Mouse (Mus musculus): ENCODE results near the gene Gm10228. TPM values are rescaled to one million over a fixed set of nuclear protein-coding genes. Genes with fewer than 3 reads are reported as not detected.

The Gm10228 gene
- polyA plus RNA-seq, 1 experiment from 2014 or later = not detected

Other genes starting within 250 kb of the Gm10228 start
- not detected in 2 replicates for gene Gm20741, start 229.3 kb downstream of the Gm10228 start, polyA plus RNA-seq (2015; fragmentation: Nextera tagmentation; extraction: Ambion mirVana)
- 0.25 TPM in 1 of 2 replicates, not detected in the other for gene Krtap15, start 221.3 kb downstream of the Gm10228 start, polyA plus RNA-seq (2015; fragmentation: Nextera tagmentation; extraction: Ambion mirVana)
- not detected in 2 replicates for gene Krtap14, start 215.3 kb downstream of the Gm10228 start, polyA plus RNA-seq (2015; fragmentation: Nextera tagmentation; extraction: Ambion mirVana)
- not detected in 2 replicates for gene Krtap19-1, start 172.1 kb downstream of the Gm10228 start, polyA plus RNA-seq (2015; fragmentation: Nextera tagmentation; extraction: Ambion mirVana)
- gene Krtap19-2, start 167.2 kb downstream of the Gm10228 start, polyA plus RNA-seq (2015; fragmentation: Nextera tagmentation; extraction: Ambion mirVana) = not detected in 2 replicates
- not detected in 2 replicates for gene Krtap19-3, start 163.4 kb downstream of the Gm10228 start, polyA plus RNA-seq (2015; fragmentation: Nextera tagmentation; extraction: Ambion mirVana)
- gene Krtap19-4, start 156.4 kb downstream of the Gm10228 start, polyA plus RNA-seq (2015; fragmentation: Nextera tagmentation; extraction: Ambion mirVana) = not detected in 2 replicates
- not detected in 2 replicates for gene Krtap19-5, start 145.0 kb downstream of the Gm10228 start, polyA plus RNA-seq (2015; fragmentation: Nextera tagmentation; extraction: Ambion mirVana)
- gene Krtap19-9b, start 109.2 kb downstream of the Gm10228 start, polyA plus RNA-seq (2015; fragmentation: Nextera tagmentation; extraction: Ambion mirVana) = not detected in 2 replicates
- gene Krtap16-3, start 78.6 kb downstream of the Gm10228 start, polyA plus RNA-seq (2015; fragmentation: Nextera tagmentation; extraction: Ambion mirVana) = not detected in 2 replicates
- gene Krtap22-2, start 30.7 kb downstream of the Gm10228 start, polyA plus RNA-seq (2015; fragmentation: Nextera tagmentation; extraction: Ambion mirVana) = not detected in 2 replicates
- not detected in 2 replicates for gene Gm10229, start 26.2 kb downstream of the Gm10228 start, polyA plus RNA-seq (2015; fragmentation: Nextera tagmentation; extraction: Ambion mirVana)
- not detected in 2 replicates for gene Krtap6-1, start 9.8 kb downstream of the Gm10228 start, polyA plus RNA-seq (2015; fragmentation: Nextera tagmentation; extraction: Ambion mirVana)
- gene Krtap6-5, start 6.4 kb upstream of the Gm10228 start, polyA plus RNA-seq (2015; fragmentation: Nextera tagmentation; extraction: Ambion mirVana) = not detected in 2 replicates
- not detected in 2 replicates for gene 1110025L11Rik, start 22.5 kb upstream of the Gm10228 start, polyA plus RNA-seq (2015; fragmentation: Nextera tagmentation; extraction: Ambion mirVana)
- gene Krtap6-3, start 42.5 kb upstream of the Gm10228 start, polyA plus RNA-seq (2015; fragmentation: Nextera tagmentation; extraction: Ambion mirVana) = not detected in 2 replicates
- not detected in 2 replicates for gene Gm6358, start 99.4 kb upstream of the Gm10228 start, polyA plus RNA-seq (2015; fragmentation: Nextera tagmentation; extraction: Ambion mirVana)
- gene Gm10061, start 109.6 kb upstream of the Gm10228 start, polyA plus RNA-seq (2015; fragmentation: Nextera tagmentation; extraction: Ambion mirVana) = not detected in 2 replicates
- gene Gm9789, start 116.5 kb upstream of the Gm10228 start, polyA plus RNA-seq (2015; fragmentation: Nextera tagmentation; extraction: Ambion mirVana) = not detected in 2 replicates
- not detected in 2 replicates for gene Gm7735, start 128.0 kb upstream of the Gm10228 start, polyA plus RNA-seq (2015; fragmentation: Nextera tagmentation; extraction: Ambion mirVana)
- gene 1110057P08Rik, start 133.3 kb upstream of the Gm10228 start, polyA plus RNA-seq (2015; fragmentation: Nextera tagmentation; extraction: Ambion mirVana) = not detected in 2 replicates
- gene Krtap20-2, start 164.4 kb upstream of the Gm10228 start, polyA plus RNA-seq (2015; fragmentation: Nextera tagmentation; extraction: Ambion mirVana) = not detected in 2 replicates